ENCODE assay signal across 17 mouse cellular contexts in genomic region chr1:86510266-86510665, GRCm38 (mm10). TPM values are rescaled to one million over a fixed set of nuclear protein-coding genes. Genes with fewer than 3 reads are reported as not detected.
A peak's percentile ranks its signal among the peaks of the same experiment; 100 is the strongest.
DNase-seq lines count a peak whose midpoint lies in the region; ATAC-seq lines count a peak whose summit lies in the region.
"Had no signal": no experiment of that assay in that cellular context is flagged by ENCODE, and none has a peak within 500 bp of the region (broad histone marks: within the 10 kb centered on the region; RNA-seq: fewer than 3 reads in every experiment).

No protein-coding gene starts in this region.

- no peaks in the 10 kb centered on the region for H3K27me3 ChIP-seq in liver, embryonic 11.5 days (replicated peaks; ENCODE audit: control insufficient read depth, insufficient read depth, low read length)
- H3K27me3 ChIP-seq in liver, embryonic 12.5 days (replicated peaks): no peaks in the 10 kb centered on the region
- H3K27me3 ChIP-seq: heart, embryonic 15.5 days; Patski had no signal

- no peak overlapping the region for H3K4me3 ChIP-seq in liver, embryonic 11.5 days (ENCODE audit: low read depth, low read length)
- H3K4me3 ChIP-seq in liver, embryonic 12.5 days: no peak overlapping the region
- H3K4me3 ChIP-seq: gastrocnemius, adult 2 months; heart, embryonic 15.5 days had no signal

- no peaks in the 10 kb centered on the region for H3K36me3 ChIP-seq in liver, embryonic 11.5 days (ENCODE audit: control insufficient read depth, insufficient read depth, low read length)
- H3K36me3 ChIP-seq in liver, embryonic 12.5 days: no peaks in the 10 kb centered on the region
- H3K36me3 ChIP-seq: heart, embryonic 15.5 days had no signal

- peak overlapping the region; percentile 34; the same call in 1 of the 2 replicates for H3K27ac ChIP-seq in liver, embryonic 11.5 days (ENCODE audit: low read depth, low read length)
- no peak overlapping the region for H3K27ac ChIP-seq in liver, embryonic 12.5 days
- H3K27ac ChIP-seq: liver, embryonic 14.5 days had no signal

- 91% methylated on average over 1 of the region's 1 CpGs for WGBS in liver, embryonic 11.5 days
- WGBS in liver, embryonic 12.5 days (ENCODE audit: insufficient replicate concordance): 77% methylated on average over 1 of the region's 1 CpGs

- no peak overlapping the region for H3K9ac ChIP-seq in liver, embryonic 11.5 days (ENCODE audit: low read depth, low read length)
- no peak overlapping the region for H3K9ac ChIP-seq in liver, embryonic 12.5 days
- H3K9ac ChIP-seq: liver, embryonic 14.5 days had no signal

- no peak overlapping the region for H3K4me2 ChIP-seq in liver, embryonic 11.5 days
- no peak overlapping the region for H3K4me2 ChIP-seq in liver, embryonic 12.5 days
- H3K4me2 ChIP-seq: heart, embryonic 15.5 days had no signal

- H3K9me3 ChIP-seq in liver, embryonic 11.5 days (ENCODE audit: control insufficient read depth, low read length): no peaks in the 10 kb centered on the region
- H3K9me3 ChIP-seq in liver, embryonic 12.5 days (replicated peaks): no peaks in the 10 kb centered on the region
- H3K9me3 ChIP-seq: heart, embryonic 15.5 days had no signal

- peaks cover 22% of the 10 kb centered on the region for H3K4me1 ChIP-seq in liver, embryonic 11.5 days (replicated peaks; ENCODE audit: control insufficient read depth, insufficient read depth, low read length)
- peaks cover 45% of the 10 kb centered on the region for H3K4me1 ChIP-seq in liver, embryonic 12.5 days

- ATAC-seq in liver, embryonic 11.5 days (replicated peaks; ENCODE audit: low FRiP score): no peak
- ATAC-seq in liver, embryonic 12.5 days: no peak
- ATAC-seq in activated CD4-positive, CD25-positive, alpha-beta regulatory T cell, adult 4 months: peak; percentile 51
- ATAC-seq in megakaryocyte-erythroid progenitor cell, adult 5-6 weeks (replicated peaks; ENCODE audit: low FRiP score, low TSS enrichment, poor library complexity, severe bottlenecking): no peak
- ATAC-seq: Patski had no signal

- DNase-seq in liver, embryonic 11.5 days (ENCODE audit: low spot score): no peak
- DNase-seq in 416B (ENCODE audit: low read depth): peak; percentile 44
- peak; percentile 34 for DNase-seq in CD4-positive, CD25-positive, alpha-beta regulatory T cell, adult 2 months (ENCODE audit: low read depth, low spot score)
- no peak for DNase-seq in kidney, postnatal 14 days
- DNase-seq in gastrocnemius, postnatal 10 days: no peak
- DNase-seq: cerebellum, postnatal 14 days; gastrocnemius, adult 2 months; heart, adult 11 months; kidney, adult 18-20 months; kidney, postnatal 10 days; right cerebral cortex, adult 18-20 months had no signal

RNA-seq across cellular contexts. Expression of gene Ptma, which starts 16.3 kb away (rescaled TPM):
- polyA plus RNA-seq in liver, embryonic 11.5 days (2014; fragmentation: Nextera tagmentation; extraction: Ambion mirVana): 2,666 and 2,805 TPM in 2 replicates
- 1,639 and 1,657 TPM in 2 replicates for polyA plus RNA-seq in liver, embryonic 12.5 days (2016; fragmentation: Nextera tagmentation; extraction: Ambion mirVana)
- polyA plus RNA-seq in activated CD4-positive, CD25-positive, alpha-beta regulatory T cell, adult 4 months (2017; shearing (Covaris generic)): 1,000 to 10,000 TPM; 2,967 to 3,416 TPM
- total RNA-seq in gastrocnemius, postnatal 10 days (2021): 100 to 1,000 TPM; 358 to 428 TPM
- 2,834 and 3,273 TPM in 2 replicates for total RNA-seq in megakaryocyte-erythroid progenitor cell, adult 5-6 weeks (2014; fragmentation: Nextera tagmentation)
- total RNA-seq in megakaryocyte-erythroid progenitor cell, adult 5-6 weeks (2017): 4,983 and 7,914 TPM in 2 replicates

Comparison
In these comparisons a context has a peak if more than half of its experiments do, and no peak if none do; other contexts are left out.
1. DNase-seq: peak in 416B (single experiment) and CD4-positive, CD25-positive, alpha-beta regulatory T cell, adult 2 months (single experiment); none in liver, embryonic 11.5 days (single experiment), kidney, postnatal 14 days (single experiment) and gastrocnemius, postnatal 10 days (single experiment).